Mouse (Mus musculus) cerebellum, adult 2 months (tissue): Measurements from ENCODE around the gene Ndufb6. TPM values are rescaled to one million over a fixed set of nuclear protein-coding genes. Genes with fewer than 3 reads are reported as not detected.

Experiments
- DNase-seq, 2 experiments: peaks; one replicate each; pipeline ENCODE4 v3.0.0; 2021
- H3K27ac ChIP-seq: fragments of 200-500 bp; 2 replicates; pipeline ENCODE4 v1.5.1; 2012; ENCODE audit warnings: low read length, control low read depth, inconsistent platforms; ENCODE audit not compliant: insufficient read depth
- H3K27me3 ChIP-seq: fragments of 200-500 bp; 2 replicates; pipeline ENCODE4 v1.6.1; 2012; ENCODE audit warnings: inconsistent platforms, mild to moderate bottlenecking, low read length, moderate library complexity; ENCODE audit not compliant: control insufficient read depth, insufficient read depth
- H3K4me1 ChIP-seq: fragments of 200-500 bp; 2 replicates; pipeline ENCODE4 v1.6.1; 2011; ENCODE audit warnings: low read length; ENCODE audit not compliant: control insufficient read depth, insufficient read depth
- H3K4me3 ChIP-seq: fragments of 200-500 bp; replicated peaks from 2 replicates; pipeline ENCODE3; 2011; ENCODE audit warnings: mild to moderate bottlenecking, low read depth, low read length, control low read depth; ENCODE audit not compliant: insufficient read depth
- CTCF ChIP-seq: fragments of 200-500 bp; IDR thresholded peaks from 2 replicates; pipeline ENCODE4 v1.5.1; 2011; ENCODE audit warnings: low read depth, mild to moderate bottlenecking, control low read depth, low read length, moderate library complexity, borderline replicate concordance; ENCODE audit not compliant: insufficient read depth
- POLR2A ChIP-seq: fragments of 200-500 bp; IDR thresholded peaks from 2 replicates; pipeline ENCODE4 v1.6.1; 2011; ENCODE audit warnings: low read length, control low read depth, borderline replicate concordance; ENCODE audit not compliant: insufficient read depth
- WGBS: fragments of 180-500 bp; shearing (Covaris S2); methylation state at CpG from one replicate; pipeline ENCODE4 v1.1.7; 2018; 5-methylcytosine and 5-hydroxymethylcytosine counted together
- polyA plus RNA-seq: library from polyadenylated mRNA; depleted of rRNA; stranded (reverse); fragments of >200 nt; gene quantifications from 2 replicates; pipeline ENCODE4 v1.2.3, GENCODE M21; 2012; rRNA removed

The Ndufb6 gene
- polyA plus RNA-seq, 1 experiment = 210 TPM

DNA sequence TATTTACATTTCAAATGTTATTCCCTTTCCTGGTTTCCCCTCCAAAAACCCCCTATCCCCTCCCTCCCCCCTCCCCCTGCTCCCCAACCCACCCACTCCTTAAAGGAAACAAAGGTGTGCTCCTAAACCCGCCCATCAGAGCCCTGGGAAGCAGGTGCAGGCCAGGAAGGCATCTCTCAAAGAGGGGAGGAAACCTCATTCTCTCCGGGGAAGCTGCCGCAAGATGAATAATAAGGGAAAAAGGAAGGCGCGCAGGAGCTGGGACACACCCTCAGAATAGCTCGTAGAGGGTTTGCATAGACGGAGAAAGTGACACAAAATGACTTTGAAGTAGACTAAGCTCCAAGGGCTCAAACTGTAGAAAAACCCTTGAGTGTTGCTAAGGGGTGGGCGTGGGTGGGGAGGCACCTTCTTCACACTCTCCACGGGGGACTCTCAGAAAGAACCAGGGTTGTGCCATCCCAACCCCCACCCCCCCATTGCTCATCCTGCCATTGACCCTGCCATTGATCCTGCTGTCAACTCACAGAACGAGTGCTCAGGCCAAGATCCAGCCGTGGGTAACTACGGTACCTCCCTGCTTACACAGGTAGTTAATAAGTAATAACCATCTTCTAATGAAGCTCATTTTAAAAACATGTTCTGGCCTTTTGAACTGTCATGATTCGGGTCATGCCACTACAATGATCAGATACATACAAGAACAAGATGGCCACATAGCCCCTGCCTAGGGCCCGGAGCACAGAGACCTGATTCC, 58.0 kb downstream of the Ndufb6 start:
- 50% methylated on average over 14 of the region's 14 CpGs for WGBS
- no peaks in the 10 kb centered on the region for H3K4me1 ChIP-seq
- no peak for DNase-seq
- H3K27me3 ChIP-seq = no peaks in the 10 kb centered on the region
- no peak overlapping the region for H3K27ac ChIP-seq
- H3K4me3 ChIP-seq = no peak overlapping the region
- TF ChIP-seq CTCF (no peak), POLR2A (no peak)

Other genes with a start within 250 kb of the Ndufb6 start
- gene Aco1, start 136.3 kb downstream of the Ndufb6 start, polyA plus RNA-seq = 29.4 and 32.1 TPM in 2 replicates
- gene Ddx58, start 39.6 kb downstream of the Ndufb6 start, polyA plus RNA-seq = 3.7 and 4.1 TPM in 2 replicates
- gene Smim27, start 9.8 kb downstream of the Ndufb6 start, polyA plus RNA-seq = 4.6 and 5.7 TPM in 2 replicates
- gene Topors, start 9.6 kb downstream of the Ndufb6 start, polyA plus RNA-seq = 11.3 and 12.3 TPM in 2 replicates
- gene Tmem215, start 192.8 kb upstream of the Ndufb6 start, polyA plus RNA-seq = 0.71 and 1.1 TPM in 2 replicates